Mouse (Mus musculus): ENCODE data around the gene Spen.

GRCm38 (mm10) chr4:141429847-141430246 is 108.5 kb downstream of the Spen start:
- no peak for TF ChIP-seq POLR2A (IDR thresholded peaks at IDR 0.05; ENCODE audit: insufficient read length, low read depth)
- TF ChIP-seq MYOG (IDR thresholded peaks at IDR 0.05; ENCODE audit: control insufficient read depth in 1 of 3, insufficient read depth in 1 of 3, insufficient read length in 2 of 3, low read depth in 2 of 3): no peak
- no peak for TF ChIP-seq E2F4 (IDR thresholded peaks at IDR 0.05; ENCODE audit: insufficient read depth)
- TF ChIP-seq USF1 (IDR thresholded peaks at IDR 0.05; ENCODE audit: low read depth): no peak
- no peak for TF ChIP-seq MAX (IDR thresholded peaks at IDR 0.05; ENCODE audit: low read depth)
- no peak for TF ChIP-seq TCF12 (IDR thresholded peaks at IDR 0.05; ENCODE audit: insufficient read depth, poor library complexity, severe bottlenecking)

Measured in myocyte (in vitro differentiated cells).